Comparison of ENCODE assay signal across 1 mouse cellular context in genomic region chr1:93802771-93803170, GRCm38 (mm10).
A peak's percentile ranks its signal among the peaks of the same experiment; 100 is the strongest.
TF ChIP-seq lines count a peak whose summit lies in the region.

No protein-coding gene starts in this region.

TF ChIP-seq in MEL, 35 proteins besides CTCF, POLR2A, EP300 and RAD21 (continued from another document):
- TF ChIP-seq MEF2A (IDR thresholded peaks at IDR 0.05; ENCODE audit: extremely low read depth, insufficient replicate concordance, low read depth, low read length, poor library complexity, severe bottlenecking): peak; percentile 92; the same call in 1 of the 2 replicates
- TF ChIP-seq MAX (IDR thresholded peaks at IDR 0.05; ENCODE audit: low read length): peak; percentile 89
- peak; percentile 65; the same call in 1 of the 2 replicates for TF ChIP-seq HCFC1 (IDR thresholded peaks at IDR 0.05; ENCODE audit: low read depth, low read length)
- TF ChIP-seq TCF12 (IDR thresholded peaks at IDR 0.05; ENCODE audit: low read depth, low read length): peak; percentile 77
- no peak for TF ChIP-seq ZKSCAN1 (IDR thresholded peaks at IDR 0.05; ENCODE audit: low read depth, low read length)
- no peak for TF ChIP-seq UBTF (IDR thresholded peaks at IDR 0.05; ENCODE audit: borderline replicate concordance, insufficient read depth, low read depth, low read length)
- no peak for TF ChIP-seq MAZ (IDR thresholded peaks at IDR 0.05; ENCODE audit: low read depth, low read length)
- TF ChIP-seq ZMIZ1 (IDR thresholded peaks at IDR 0.05; ENCODE audit: low read depth, low read length): peak; percentile 74
- peak; percentile 79 for TF ChIP-seq TBP (IDR thresholded peaks at IDR 0.05; ENCODE audit: low read depth, low read length)
- peak; percentile 73 for TF ChIP-seq SIN3A (IDR thresholded peaks at IDR 0.05; ENCODE audit: low read length)
- peak; percentile 12 for TF ChIP-seq ZC3H11A (IDR thresholded peaks at IDR 0.05; ENCODE audit: low read depth, low read length)
- TF ChIP-seq CHD1 (IDR thresholded peaks at IDR 0.05; ENCODE audit: low read depth, low read length): 0 out of 2 replicates have a peak, but pooled peaks have one; percentile 1
- TF ChIP-seq TAL1 (IDR thresholded peaks at IDR 0.05; ENCODE audit: low read length): peak; percentile 85
- no peak for TF ChIP-seq POLR2AphosphoS5 (IDR thresholded peaks at IDR 0.05; ENCODE audit: borderline replicate concordance, low read depth, low read length)
- TF ChIP-seq JUND (IDR thresholded peaks at IDR 0.05; ENCODE audit: low read depth, low read length): peak; percentile 43; the same call in 1 of the 2 replicates
- TF ChIP-seq SMC3 (IDR thresholded peaks at IDR 0.05; ENCODE audit: low read depth, low read length): no peak
- TF ChIP-seq MAFK (IDR thresholded peaks at IDR 0.05; ENCODE audit: borderline replicate concordance, low read depth, low read length): 0 out of 2 replicates have a peak, but pooled peaks have one; percentile 35
- TF ChIP-seq MYC (IDR thresholded peaks at IDR 0.05; ENCODE audit: low read depth, low read length): peak; percentile 89
- TF ChIP-seq GABPA (IDR thresholded peaks at IDR 0.05; ENCODE audit: low read depth, low read length): no peak
- TF ChIP-seq ZNF384 (IDR thresholded peaks at IDR 0.05; ENCODE audit: low read depth, low read length): no peak
- TF ChIP-seq CHD2 (IDR thresholded peaks at IDR 0.05; ENCODE audit: low read length): no peak
- TF ChIP-seq USF1 (IDR thresholded peaks at IDR 0.05; ENCODE audit: low read depth, low read length): no peak; the same call in 1 of the 2 replicates
- TF ChIP-seq USF2 (IDR thresholded peaks at IDR 0.05; ENCODE audit: borderline replicate concordance in 1 of 2, insufficient read depth in 1 of 2, low read depth in 1 of 2, low read length in 2 of 2): no peak
TF ChIP-seq in MEL: peak in this region for 21.
